Mouse (Mus musculus) cerebellum, adult 2 months (tissue): ENCODE data around the gene Zfp114.

Experiments used
- CTCF ChIP-seq: fragments of 200-500 bp; IDR thresholded peaks from 2 replicates; pipeline ENCODE4 v1.5.1; 2011; ENCODE audit warnings: low read depth, mild to moderate bottlenecking, control low read depth, low read length, moderate library complexity, borderline replicate concordance; ENCODE audit not compliant: insufficient read depth
- POLR2A ChIP-seq: fragments of 200-500 bp; IDR thresholded peaks from 2 replicates; pipeline ENCODE4 v1.6.1; 2011; ENCODE audit warnings: low read length, control low read depth, borderline replicate concordance; ENCODE audit not compliant: insufficient read depth

DNA sequence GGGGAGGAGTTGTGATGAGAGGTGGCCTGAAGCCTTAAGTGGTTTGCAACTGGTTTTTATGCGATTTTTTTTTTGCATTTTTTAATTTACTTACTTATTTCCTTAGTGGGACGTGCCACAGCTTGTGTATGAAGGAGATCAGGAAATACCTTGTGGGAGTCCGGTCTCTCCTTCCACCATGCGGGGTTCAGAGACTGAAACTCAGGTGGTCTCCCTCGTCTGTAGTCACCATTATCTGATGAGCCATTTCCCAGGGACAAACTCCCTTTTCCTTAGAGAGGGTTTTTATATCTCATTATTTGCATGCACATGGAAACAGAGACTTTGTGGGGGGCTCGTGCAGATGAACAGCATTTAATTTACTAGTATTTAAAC lies 464 bp downstream of the Zfp114 start:
- TF ChIP-seq CTCF (no peak), POLR2A (no peak)
